Comparison of ENCODE assay signal across 8 mouse cellular contexts in genomic region chr10:42476774-42477475, GRCm38 (mm10). TPM values are rescaled to one million over a fixed set of nuclear protein-coding genes. Genes with fewer than 3 reads are reported as not detected.
DNase-seq lines count a peak whose midpoint lies in the region; ATAC-seq lines count a peak whose summit lies in the region.

No protein-coding gene starts in this region.

- no peak overlapping the region for H3K9ac ChIP-seq in forebrain, embryonic 16.5 days (replicated peaks; ENCODE audit: low read depth, low read length)
- H3K9ac ChIP-seq in forebrain, embryonic 11.5 days (ENCODE audit: low read length) = no peak overlapping the region
- no peak overlapping the region for H3K9ac ChIP-seq in midbrain, embryonic 14.5 days (replicated peaks; ENCODE audit: low read length)
- H3K9ac ChIP-seq in midbrain, embryonic 16.5 days (ENCODE audit: low read depth, low read length) = no peak overlapping the region
- H3K9ac ChIP-seq in intestine, embryonic 16.5 days (ENCODE audit: low read depth, low read length) = peak overlapping the region; percentile 92; the same call in 1 of the 2 replicates
- no peak overlapping the region for H3K9ac ChIP-seq in midbrain, embryonic 11.5 days (ENCODE audit: low read length)

- H3K4me3 ChIP-seq in forebrain, embryonic 16.5 days (replicated peaks; ENCODE audit: low read length) = no peak overlapping the region
- H3K4me3 ChIP-seq in forebrain, embryonic 11.5 days (ENCODE audit: low read depth, low read length) = no peak overlapping the region
- H3K4me3 ChIP-seq in midbrain, embryonic 14.5 days (replicated peaks; ENCODE audit: low read depth, low read length) = no peak overlapping the region
- H3K4me3 ChIP-seq in midbrain, embryonic 16.5 days (ENCODE audit: low read depth, low read length) = no peak overlapping the region
- no peak overlapping the region for H3K4me3 ChIP-seq in intestine, embryonic 16.5 days (ENCODE audit: low read length)
- H3K4me3 ChIP-seq in midbrain, embryonic 11.5 days (ENCODE audit: low read depth, low read length) = no peak overlapping the region

- DNase-seq in forebrain, embryonic 11.5 days (ENCODE audit: low spot score) = no peak
- DNase-seq in midbrain, embryonic 14.5 days = no peak
- DNase-seq in lung, postnatal 25 days (ENCODE audit: low spot score) = peak; percentile 46
- DNase-seq in spleen, adult 18-20 months = no peak
- no peak for DNase-seq in midbrain, embryonic 11.5 days (ENCODE audit: low spot score, missing footprints)

- peak overlapping the region; percentile 93; the same call in 1 of the 2 replicates for H3K4me2 ChIP-seq in forebrain, embryonic 16.5 days (ENCODE audit: low read length)
- H3K4me2 ChIP-seq in forebrain, embryonic 11.5 days (ENCODE audit: low read depth, low read length, severe bottlenecking) = no peak overlapping the region
- H3K4me2 ChIP-seq in midbrain, embryonic 14.5 days (ENCODE audit: low read length) = peak overlapping the region; percentile 77; the same call in 1 of the 2 replicates
- H3K4me2 ChIP-seq in midbrain, embryonic 16.5 days (ENCODE audit: low read length) = no peak overlapping the region
- H3K4me2 ChIP-seq in intestine, embryonic 16.5 days (ENCODE audit: low read depth, low read length) = peak overlapping the region; percentile 84; the same call in 1 of the 2 replicates
- H3K4me2 ChIP-seq in midbrain, embryonic 11.5 days = no peak overlapping the region

- 92% methylated on average over 10 of the region's 10 CpGs for WGBS in forebrain, embryonic 16.5 days
- WGBS in forebrain, embryonic 11.5 days = 94% methylated on average over 10 of the region's 10 CpGs
- 95% methylated on average over 10 of the region's 10 CpGs for WGBS in midbrain, embryonic 14.5 days
- WGBS in midbrain, embryonic 16.5 days = 93% methylated on average over 10 of the region's 10 CpGs
- 94% methylated on average over 10 of the region's 10 CpGs for WGBS in intestine, embryonic 16.5 days
- WGBS in midbrain, embryonic 11.5 days = 94% methylated on average over 10 of the region's 10 CpGs

- H3K9me3 ChIP-seq in forebrain, embryonic 16.5 days (ENCODE audit: control insufficient read depth, low read length) = no peaks in the 10 kb centered on the region
- H3K9me3 ChIP-seq in forebrain, embryonic 11.5 days (ENCODE audit: control insufficient read depth, low read length) = no peaks in the 10 kb centered on the region; the same call in 1 of the 2 replicates
- H3K9me3 ChIP-seq in midbrain, embryonic 14.5 days (ENCODE audit: control insufficient read depth, low read length) = no peaks in the 10 kb centered on the region
- H3K9me3 ChIP-seq in midbrain, embryonic 16.5 days (replicated peaks; ENCODE audit: control insufficient read depth, low read length, poor library complexity, severe bottlenecking) = no peaks in the 10 kb centered on the region
- H3K9me3 ChIP-seq in intestine, embryonic 16.5 days (ENCODE audit: control insufficient read depth, low read length) = no peaks in the 10 kb centered on the region
- peaks cover 2% of the 10 kb centered on the region; the same call in 1 of the 2 replicates for H3K9me3 ChIP-seq in midbrain, embryonic 11.5 days (ENCODE audit: control insufficient read depth, low read length)

- H3K27ac ChIP-seq in forebrain, embryonic 16.5 days (ENCODE audit: low read length) = no peak overlapping the region
- H3K27ac ChIP-seq in forebrain, embryonic 11.5 days (ENCODE audit: low read depth, low read length) = no peak overlapping the region
- H3K27ac ChIP-seq in midbrain, embryonic 14.5 days (replicated peaks; ENCODE audit: low read depth, low read length) = no peak overlapping the region
- no peak overlapping the region for H3K27ac ChIP-seq in midbrain, embryonic 16.5 days (ENCODE audit: low read length)
- H3K27ac ChIP-seq in intestine, embryonic 16.5 days (ENCODE audit: low read length) = peak overlapping the region; percentile 98; the same call in 1 of the 2 replicates
- no peak overlapping the region for H3K27ac ChIP-seq in midbrain, embryonic 11.5 days (ENCODE audit: low read depth, low read length)

- peaks cover 6% of the 10 kb centered on the region for H3K4me1 ChIP-seq in forebrain, embryonic 16.5 days (replicated peaks; ENCODE audit: control insufficient read depth, insufficient read depth, low read length)
- H3K4me1 ChIP-seq in forebrain, embryonic 11.5 days (replicated peaks; ENCODE audit: control insufficient read depth, insufficient read depth, low read length) = no peaks in the 10 kb centered on the region; the same call in 1 of the 2 replicates
- peaks cover 9% of the 10 kb centered on the region for H3K4me1 ChIP-seq in midbrain, embryonic 14.5 days (ENCODE audit: control insufficient read depth, insufficient read depth, low read length)
- H3K4me1 ChIP-seq in midbrain, embryonic 16.5 days (ENCODE audit: control insufficient read depth, insufficient read depth, low read length) = peaks cover 7% of the 10 kb centered on the region
- H3K4me1 ChIP-seq in intestine, embryonic 16.5 days (ENCODE audit: control insufficient read depth, insufficient read depth, low read length) = peaks cover 13% of the 10 kb centered on the region
- H3K4me1 ChIP-seq in midbrain, embryonic 11.5 days (ENCODE audit: control insufficient read depth, insufficient read depth, low read length) = peaks cover 9% of the 10 kb centered on the region; the same call in 1 of the 2 replicates

- no peaks in the 10 kb centered on the region for H3K27me3 ChIP-seq in forebrain, embryonic 16.5 days (replicated peaks; ENCODE audit: control insufficient read depth, insufficient read depth, low read length)
- H3K27me3 ChIP-seq in forebrain, embryonic 11.5 days (ENCODE audit: control insufficient read depth, insufficient read depth, low read length) = no peaks in the 10 kb centered on the region
- H3K27me3 ChIP-seq in midbrain, embryonic 14.5 days (ENCODE audit: control insufficient read depth, insufficient read depth, low read length) = no peaks in the 10 kb centered on the region
- no peaks in the 10 kb centered on the region for H3K27me3 ChIP-seq in midbrain, embryonic 16.5 days (ENCODE audit: control insufficient read depth, insufficient read depth, low read depth, low read length)
- H3K27me3 ChIP-seq in intestine, embryonic 16.5 days (replicated peaks; ENCODE audit: control insufficient read depth, insufficient read depth, low read length) = no peaks in the 10 kb centered on the region
- no peaks in the 10 kb centered on the region for H3K27me3 ChIP-seq in midbrain, embryonic 11.5 days (ENCODE audit: control insufficient read depth, insufficient read depth, low read length)

- no peaks in the 10 kb centered on the region for H3K36me3 ChIP-seq in forebrain, embryonic 16.5 days (ENCODE audit: control insufficient read depth, insufficient read depth)
- no peaks in the 10 kb centered on the region for H3K36me3 ChIP-seq in forebrain, embryonic 11.5 days (ENCODE audit: control insufficient read depth, insufficient read depth, low read length)
- H3K36me3 ChIP-seq in midbrain, embryonic 14.5 days (ENCODE audit: control insufficient read depth, insufficient read depth, low read length) = no peaks in the 10 kb centered on the region
- no peaks in the 10 kb centered on the region for H3K36me3 ChIP-seq in midbrain, embryonic 16.5 days (ENCODE audit: control insufficient read depth, insufficient read depth, low read length)
- H3K36me3 ChIP-seq in intestine, embryonic 16.5 days (ENCODE audit: control insufficient read depth, insufficient read depth, low read length) = no peaks in the 10 kb centered on the region
- no peaks in the 10 kb centered on the region for H3K36me3 ChIP-seq in midbrain, embryonic 11.5 days (ENCODE audit: control insufficient read depth, insufficient read depth, low read length)

- ATAC-seq in forebrain, embryonic 16.5 days = no peak
- ATAC-seq in forebrain, embryonic 11.5 days (replicated peaks; ENCODE audit: low FRiP score) = no peak
- no peak for ATAC-seq in midbrain, embryonic 14.5 days (ENCODE audit: low FRiP score, low TSS enrichment)
- no peak for ATAC-seq in midbrain, embryonic 16.5 days
- ATAC-seq in intestine, embryonic 16.5 days = no peak
- ATAC-seq in midbrain, embryonic 11.5 days (ENCODE audit: low FRiP score) = no peak

RNA-seq across cellular contexts. Expression of gene Afg1l, which starts 1.4 kb away (rescaled TPM):
- polyA plus RNA-seq in forebrain, embryonic 16.5 days (2015; fragmentation: Nextera tagmentation; extraction: Ambion mirVana) = 6.9 and 7.2 TPM in 2 replicates
- 3.8 and 3.9 TPM in 2 replicates for polyA plus RNA-seq in forebrain, embryonic 11.5 days (2014; fragmentation: Nextera tagmentation; extraction: Ambion mirVana)
- 5.8 and 7.0 TPM in 2 replicates for polyA plus RNA-seq in midbrain, embryonic 14.5 days (2014; fragmentation: Nextera tagmentation; extraction: Ambion mirVana)
- 8.1 and 9.2 TPM in 2 replicates for polyA plus RNA-seq in midbrain, embryonic 16.5 days (2015; fragmentation: Nextera tagmentation; extraction: Ambion mirVana)
- 15.3 TPM in 2 replicates for polyA plus RNA-seq in intestine, embryonic 16.5 days (2015; fragmentation: Nextera tagmentation; extraction: Ambion mirVana)
- polyA plus RNA-seq in midbrain, embryonic 11.5 days (2014; fragmentation: Nextera tagmentation; extraction: Ambion mirVana) = 4.6 and 5.6 TPM in 2 replicates

RNA-seq across cellular contexts. Expression of gene Snx3, which starts 24.9 kb away (rescaled TPM):
- polyA plus RNA-seq in forebrain, embryonic 16.5 days (2015; fragmentation: Nextera tagmentation; extraction: Ambion mirVana) = 299 and 321 TPM in 2 replicates
- polyA plus RNA-seq in forebrain, embryonic 11.5 days (2014; fragmentation: Nextera tagmentation; extraction: Ambion mirVana) = 272 and 276 TPM in 2 replicates
- polyA plus RNA-seq in midbrain, embryonic 14.5 days (2014; fragmentation: Nextera tagmentation; extraction: Ambion mirVana) = 250 and 272 TPM in 2 replicates
- 295 and 334 TPM in 2 replicates for polyA plus RNA-seq in midbrain, embryonic 16.5 days (2015; fragmentation: Nextera tagmentation; extraction: Ambion mirVana)
- 513 and 568 TPM in 2 replicates for polyA plus RNA-seq in intestine, embryonic 16.5 days (2015; fragmentation: Nextera tagmentation; extraction: Ambion mirVana)
- 234 and 248 TPM in 2 replicates for polyA plus RNA-seq in midbrain, embryonic 11.5 days (2014; fragmentation: Nextera tagmentation; extraction: Ambion mirVana)

Comparison
In these comparisons a context has a peak if more than half of its experiments do, and no peak if none do; other contexts are left out.
1. H3K4me2 ChIP-seq: peak in forebrain, embryonic 16.5 days (single experiment), midbrain, embryonic 14.5 days (single experiment) and intestine, embryonic 16.5 days (single experiment); none in forebrain, embryonic 11.5 days (single experiment), midbrain, embryonic 16.5 days (single experiment) and midbrain, embryonic 11.5 days (single experiment).